Comparison of ENCODE assay signal across 22 mouse cellular contexts in the genomic region with DNA sequence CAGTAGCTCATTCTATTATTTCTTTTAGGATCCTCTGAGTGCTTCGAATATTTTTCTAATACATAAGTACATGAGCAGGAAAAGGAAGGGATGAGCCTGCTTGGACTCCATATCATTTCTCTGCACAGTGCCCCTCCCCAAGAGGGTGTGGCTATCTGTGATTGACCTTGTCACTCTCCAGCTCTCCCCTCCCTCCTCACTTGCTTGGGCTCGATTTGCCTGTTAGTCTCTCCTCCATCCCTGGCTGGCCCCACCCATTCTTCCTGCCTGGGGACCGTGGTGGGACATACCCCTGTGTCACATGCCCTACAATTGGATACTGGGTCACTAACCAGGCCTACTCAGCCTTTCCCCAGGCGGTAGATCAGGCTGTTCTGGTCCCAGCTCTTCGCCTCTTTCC. TPM values are rescaled to one million over a fixed set of nuclear protein-coding genes. Genes with fewer than 3 reads are reported as not detected.
"Had no signal": no experiment of that assay in that cellular context is flagged by ENCODE, and none has a peak within 500 bp of the region (broad histone marks: within the 10 kb centered on the region; RNA-seq: fewer than 3 reads in every experiment).

No protein-coding gene starts in this region.

- H3K9me3 ChIP-seq: limb, embryonic 12.5 days; limb, embryonic 15.5 days; midbrain, embryonic 12.5 days; midbrain, embryonic 15.5 days; neural tube, embryonic 15.5 days; stomach, embryonic 15.5 days had no signal

- H3K4me1 ChIP-seq: midbrain, embryonic 12.5 days; stomach, embryonic 15.5 days had no signal

- DNase-seq: kidney, adult 9 months; kidney, postnatal 14 days; layer of hippocampus, adult 9-11 months; liver, postnatal 0 days; lung, embryonic 14.5 days; right cerebral cortex, adult 18-20 months; right cerebral cortex, postnatal 14 days; right cerebral cortex, postnatal 4 days; thymus, adult 18-20 months; thymus, postnatal 36 days had no signal

- H3K27ac ChIP-seq: layer of hippocampus, adult 2 months; limb, embryonic 12.5 days; limb, embryonic 15.5 days; liver, embryonic 14.5 days; macrophage; midbrain, embryonic 12.5 days; midbrain, embryonic 15.5 days; neural tube, embryonic 12.5 days; neural tube, embryonic 15.5 days; stomach, embryonic 15.5 days had no signal

- ATAC-seq: liver, postnatal 0 days; lung, postnatal 0 days; midbrain, embryonic 15.5 days had no signal

- H3K4me2 ChIP-seq: limb, embryonic 12.5 days; limb, embryonic 15.5 days; liver, embryonic 11.5 days; lung, embryonic 14.5 days; midbrain, embryonic 12.5 days; midbrain, embryonic 15.5 days; neural tube, embryonic 12.5 days; neural tube, embryonic 15.5 days; stomach, embryonic 15.5 days had no signal

- H3K4me3 ChIP-seq: layer of hippocampus, adult 2 months; limb, embryonic 12.5 days; limb, embryonic 15.5 days; midbrain, embryonic 12.5 days; midbrain, embryonic 15.5 days; neural tube, embryonic 12.5 days; neural tube, embryonic 15.5 days; stomach, embryonic 15.5 days had no signal

- H3K9ac ChIP-seq: limb, embryonic 12.5 days; limb, embryonic 15.5 days; liver, embryonic 14.5 days; liver, postnatal 0 days; lung, embryonic 14.5 days; midbrain, embryonic 12.5 days; midbrain, embryonic 15.5 days; neural tube, embryonic 12.5 days; neural tube, embryonic 15.5 days; stomach, embryonic 15.5 days had no signal

- H3K27me3 ChIP-seq: limb, embryonic 12.5 days; limb, embryonic 15.5 days; midbrain, embryonic 12.5 days; midbrain, embryonic 15.5 days; neural tube, embryonic 12.5 days; neural tube, embryonic 15.5 days; stomach, embryonic 15.5 days had no signal

- H3K36me3 ChIP-seq: limb, embryonic 12.5 days; limb, embryonic 15.5 days; midbrain, embryonic 15.5 days; stomach, embryonic 15.5 days had no signal

RNA-seq across cellular contexts. Expression of a gene that starts 39.9 kb away (rescaled TPM):
- polyA plus RNA-seq: liver, embryonic 14.5 days; liver, postnatal 0 days; lung, postnatal 0 days; macrophage had no signal
